Mouse (Mus musculus) ES-Bruce4 (cell line): ENCODE measurements around the gene Lin9.

Experiments
- CTCF ChIP-seq: IDR thresholded peaks from one replicate; pipeline ENCODE4 v1.8.1; 2011; ENCODE audit warnings: low read depth, low read length
- POLR2A ChIP-seq: IDR thresholded peaks from one replicate; pipeline ENCODE4 v1.8.1; 2011; ENCODE audit warnings: low read length; ENCODE audit not compliant: insufficient read depth

- TF ChIP-seq CTCF = no peak
- TF ChIP-seq POLR2A = no peak
These were observed 85.2 kb downstream of the Lin9 start for GRCm38 (mm10) chr1:180726183-180726582.
